Mouse (Mus musculus) liver, adult 2 months (tissue): ENCODE data around the gene Spns2. TPM values are rescaled to one million over a fixed set of nuclear protein-coding genes. Genes with fewer than 3 reads are reported as not detected.
A peak's percentile ranks its signal among the peaks of the same experiment; 100 is the strongest.
"Not testable (repeated sequence)": the region's sequence is repeated elsewhere in the genome, so short reads cannot be mapped to it uniquely, and the experiment has no call there.

Experiments used
- DNase-seq: peaks from one replicate; pipeline ENCODE4 v3.0.0-alpha.2; 2011; ENCODE audit warnings: low read depth, low spot score; ENCODE audit errors: extremely low read depth
- H3K27ac ChIP-seq: fragments of 200-500 bp; replicated peaks from 2 replicates; pipeline ENCODE4 v1.5.1; 2012; ENCODE audit warnings: low read depth, mild to moderate bottlenecking, control low read depth, inconsistent platforms, low read length; ENCODE audit not compliant: insufficient read depth
- H3K27me3 ChIP-seq: fragments of 200-500 bp; 2 replicates; pipeline ENCODE4 v1.6.1; 2012; ENCODE audit warnings: mild to moderate bottlenecking, moderate library complexity, low read length, inconsistent platforms; ENCODE audit not compliant: control insufficient read depth, insufficient read depth
- H3K36me3 ChIP-seq: fragments of 200-500 bp; 2 replicates; pipeline ENCODE4 v1.6.1; 2012; ENCODE audit warnings: low read length, inconsistent platforms; ENCODE audit not compliant: control insufficient read depth, insufficient read depth
- H3K4me1 ChIP-seq: fragments of 200-500 bp; 2 replicates; pipeline ENCODE4 v1.6.1; 2011; ENCODE audit warnings: low read length; ENCODE audit not compliant: control insufficient read depth, insufficient read depth
- H3K4me3 ChIP-seq: fragments of 200-500 bp; 2 replicates; pipeline ENCODE4 v1.5.1; 2011; ENCODE audit warnings: low read depth, mild to moderate bottlenecking, control low read depth, low read length, moderate library complexity; ENCODE audit not compliant: insufficient read depth
- H3K79me2 ChIP-seq: fragments of 200-500 bp; 2 replicates; pipeline ENCODE4 v1.6.1; 2012; ENCODE audit warnings: inconsistent platforms, mild to moderate bottlenecking, low read length, moderate library complexity; ENCODE audit not compliant: control insufficient read depth, insufficient read depth
- H3K9ac ChIP-seq: fragments of 200-500 bp; 2 replicates; pipeline ENCODE4 v1.6.1; 2012; ENCODE audit warnings: low read depth, mild to moderate bottlenecking, control low read depth, inconsistent platforms, low read length
- CTCF ChIP-seq: fragments of 200-500 bp; IDR thresholded peaks from 2 replicates; pipeline ENCODE4 v1.5.1; 2011; ENCODE audit warnings: low read depth, low read length, control low read depth
- POLR2A ChIP-seq: fragments of 200-500 bp; IDR thresholded peaks from 2 replicates; pipeline ENCODE4 v1.6.1; 2011; ENCODE audit warnings: low read length, control low read depth; ENCODE audit not compliant: insufficient read depth; ENCODE audit errors: extremely low read depth
- WGBS: fragments of 180-500 bp; shearing (Covaris S2); methylation state at CpG from one replicate; pipeline ENCODE4 v1.1.7; 2018; 5-methylcytosine and 5-hydroxymethylcytosine counted together
- polyA plus RNA-seq: library from polyadenylated mRNA; depleted of rRNA; stranded (reverse); fragments of >200 nt; gene quantifications from 2 replicates; pipeline ENCODE4 v1.2.3, GENCODE M21; 2012
- total RNA-seq: library from RNA; depleted of rRNA; stranded (reverse); fragments of >200 nt; gene quantifications from 2 replicates; pipeline ENCODE4 v1.2.3, GENCODE M21; 2014

The Spns2 gene
- total and polyA plus RNA-seq, 2 experiments: 41.1 to 47.3 TPM

- Histone ChIP-seq H3K27ac (no peak overlapping the region), H3K4me1 (peaks cover 4% of the 10 kb centered on the region; the same call in 1 of the 2 replicates), H3K4me3 (no peak overlapping the region), H3K36me3 (peaks cover 20% of the 10 kb centered on the region), H3K79me2 (no peaks in the 10 kb centered on the region), H3K27me3 (no peaks in the 10 kb centered on the region), H3K9ac (no peak overlapping the region)
- WGBS: 90% methylated on average over 3 of the region's 3 CpGs
- no peak for DNase-seq
- TF ChIP-seq POLR2A (no peak), CTCF (no peak)
Measured at GRCm38 (mm10) chr11:72452140-72452665, 37.5 kb downstream of the Spns2 start.

- H3K27me3 ChIP-seq: no peaks in the 10 kb centered on the region
Measured at GRCm38 (mm10) chr11:72447475-72447874, 42.2 kb downstream of the Spns2 start.

GRCm38 (mm10) chr11:72446311-72447105 lies 43.2 kb downstream of the Spns2 start:
- Histone ChIP-seq H3K9ac (no peak overlapping the region), H3K36me3 (peaks cover 40% of the 10 kb centered on the region), H3K79me2 (peaks cover 6% of the 10 kb centered on the region; the same call in 1 of the 2 replicates), H3K4me3 (no peak overlapping the region), H3K27ac (no peak overlapping the region), H3K27me3 (no peaks in the 10 kb centered on the region), H3K4me1 (peaks cover 4% of the 10 kb centered on the region)
- 90% methylated on average over 6 of the region's 6 CpGs for WGBS
- peak; percentile 53 for DNase-seq
- TF ChIP-seq CTCF (peak; percentile 81), POLR2A (no peak)

More at GRCm38 (mm10) chr11:72447475-72447874, 42.2 kb downstream of the Spns2 start:
- 0 out of 2 replicates have a peak, but pooled peaks have one; percentile 17 for TF ChIP-seq CTCF
- TF ChIP-seq POLR2A: no peak
- DNase-seq: no peak
- no peaks in the 10 kb centered on the region for H3K79me2 ChIP-seq
- WGBS: 84% methylated on average over 8 of the region's 8 CpGs
- no peak overlapping the region for H3K27ac ChIP-seq
- no peak overlapping the region for H3K4me3 ChIP-seq
- peaks cover 43% of the 10 kb centered on the region for H3K36me3 ChIP-seq
- H3K4me1 ChIP-seq: no peaks in the 10 kb centered on the region
- no peak overlapping the region for H3K9ac ChIP-seq

GRCm38 (mm10) chr11:72440965-72441664 lies 48.6 kb downstream of the Spns2 start, which contains the start of gene Mybbp1a:
TSS of gene Mybbp1a (plus strand) at chr11:72441355.
- peaks cover 11% of the 10 kb centered on the region; the same call in 1 of the 2 replicates for H3K79me2 ChIP-seq
- H3K4me1 ChIP-seq: peaks cover 21% of the 10 kb centered on the region
- H3K9ac ChIP-seq: peak within 1 kb of the TSS; percentile 70
- H3K4me3 ChIP-seq: peak within 1 kb of the TSS; percentile 78
- H3K27ac ChIP-seq: peak within 1 kb of the TSS; percentile 33
- peaks cover 15% of the 10 kb centered on the region; the same call in 1 of the 2 replicates for H3K36me3 ChIP-seq
- WGBS: under 1% methylated on average over 46 of the region's 46 CpGs
- DNase-seq: peak; percentile 86
- no peaks in the 10 kb centered on the region for H3K27me3 ChIP-seq
- no peak for TF ChIP-seq CTCF
- peak; percentile 54; the same call in 1 of the 2 replicates for TF ChIP-seq POLR2A

- peaks cover 22% of the 10 kb centered on the region for H3K4me1 ChIP-seq
- WGBS: 35% methylated on average over 6 of the region's 6 CpGs
- H3K36me3 ChIP-seq: peaks cover 13% of the 10 kb centered on the region; the same call in 1 of the 2 replicates
- peak overlapping the region; percentile 33 for H3K27ac ChIP-seq
- DNase-seq, H3K9ac ChIP-seq, H3K27me3 ChIP-seq: not testable (repeated sequence)
- H3K79me2 ChIP-seq: peaks cover 11% of the 10 kb centered on the region; the same call in 1 of the 2 replicates
- H3K4me3 ChIP-seq: peak overlapping the region; percentile 78; the same call in 1 of the 2 replicates
Measured at GRCm38 (mm10) chr11:72440597-72440964, 49.1 kb downstream of the Spns2 start.
